Mouse (Mus musculus) bone marrow, adult 2 months (tissue): ENCODE measurements around the gene Pmvk. TPM values are rescaled to one million over a fixed set of nuclear protein-coding genes. Genes with fewer than 3 reads are reported as not detected.

Experiments
- H3K27ac ChIP-seq: fragments of 200-500 bp; 2 replicates; pipeline ENCODE4 v1.5.1; 2012; ENCODE audit warnings: low read depth, mild to moderate bottlenecking, control low read depth, inconsistent platforms, low read length; ENCODE audit not compliant: control insufficient read depth, poor library complexity, insufficient read depth
- H3K4me1 ChIP-seq: fragments of 200-500 bp; 2 replicates; pipeline ENCODE4 v1.6.1; 2011; ENCODE audit warnings: low read length; ENCODE audit not compliant: control insufficient read depth, insufficient read depth
- H3K4me3 ChIP-seq: fragments of 200-500 bp; replicated peaks from 2 replicates; pipeline ENCODE3; 2011; ENCODE audit warnings: mild to moderate bottlenecking, low read depth, low read length, control low read depth; ENCODE audit not compliant: control insufficient read depth
- CTCF ChIP-seq: fragments of 200-500 bp; IDR thresholded peaks from 2 replicates; pipeline ENCODE4 v1.5.1; 2011; ENCODE audit warnings: low read length, control low read depth; ENCODE audit not compliant: control insufficient read depth, insufficient read depth
- POLR2A ChIP-seq: fragments of 200-500 bp; IDR thresholded peaks from 2 replicates; pipeline ENCODE4 v1.6.1; 2011; ENCODE audit warnings: low read depth, mild to moderate bottlenecking, control low read depth, low read length, borderline replicate concordance; ENCODE audit not compliant: control insufficient read depth
- WGBS: fragments of 180-500 bp; shearing (Covaris S2); methylation state at CpG from one replicate; pipeline ENCODE4 v1.1.7; 2018; 5-methylcytosine and 5-hydroxymethylcytosine counted together
- polyA plus RNA-seq: library from polyadenylated mRNA; stranded (reverse); fragments of >200 nt; gene quantifications from 2 replicates; pipeline ENCODE4 v1.2.4, GENCODE M21; 2011; ENCODE audit warnings: low replicate concordance; ENCODE audit not compliant: missing spikeins, insufficient read depth, insufficient read length

Gene Pmvk
- polyA plus RNA-seq, 1 experiment: 33.4 TPM

DNA sequence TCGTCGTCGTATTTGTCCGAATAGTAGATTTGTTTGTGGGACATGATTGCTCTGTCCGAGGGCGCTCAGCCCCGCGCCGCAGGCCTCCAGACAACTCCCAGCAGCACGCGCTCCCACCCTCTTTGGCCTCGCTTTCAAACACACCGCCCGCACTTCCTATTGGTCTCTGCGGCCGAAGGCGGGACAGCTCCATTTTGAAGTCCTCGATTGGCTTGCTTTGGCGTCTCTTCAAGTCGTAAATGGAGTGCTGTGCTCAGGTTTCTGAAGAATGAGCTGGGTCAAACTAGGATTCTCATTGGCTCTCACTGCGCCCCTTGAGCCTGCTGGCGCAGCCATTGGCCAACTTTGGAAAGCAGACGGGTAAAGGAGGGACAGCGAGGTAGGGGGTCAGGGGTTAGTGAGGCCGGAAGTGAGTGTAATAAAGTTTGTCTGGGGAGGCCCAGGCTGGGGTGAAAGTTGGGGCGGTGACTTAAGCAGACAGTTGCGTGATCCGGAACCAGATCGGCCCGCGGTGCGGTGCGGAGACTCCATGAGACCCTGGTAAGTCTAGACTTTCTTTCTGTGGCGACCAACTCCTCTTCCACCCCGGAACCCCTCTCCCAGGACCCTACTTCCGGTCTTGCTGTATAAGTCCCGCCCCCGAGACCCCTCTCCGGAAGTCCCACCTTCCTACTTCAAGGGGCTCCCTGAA is 36.0 kb upstream of the Pmvk start, which contains the start of the genes Cks1b and Shc1:
Cks1b (minus strand) TSS at position 214 of the 691 bp plus-strand sequence.
Shc1 (plus strand) TSS at position 274 of the 691 bp plus-strand sequence.
- WGBS: under 1% methylated on average over 39 of the region's 39 CpGs
- peaks cover 5% of the 10 kb centered on the region; the same call in 1 of the 2 replicates for H3K4me1 ChIP-seq
- peak within 1 kb of the TSS; percentile 90 for H3K4me3 ChIP-seq
- peak within 1 kb of the TSS; percentile 88 for H3K27ac ChIP-seq
- TF ChIP-seq CTCF (no peak), POLR2A (peak; percentile 86)

- 0% methylated on average over 16 of the region's 16 CpGs for WGBS
- H3K27ac ChIP-seq: peak overlapping the region; percentile 88
- TF ChIP-seq CTCF (no peak), POLR2A (no peak)
- H3K4me3 ChIP-seq: peak overlapping the region; percentile 90
- peaks cover 5% of the 10 kb centered on the region; the same call in 1 of the 2 replicates for H3K4me1 ChIP-seq
Observed at GRCm38 (mm10) chr3:89418861-89419250, 35.5 kb upstream of the Pmvk start.

DNA sequence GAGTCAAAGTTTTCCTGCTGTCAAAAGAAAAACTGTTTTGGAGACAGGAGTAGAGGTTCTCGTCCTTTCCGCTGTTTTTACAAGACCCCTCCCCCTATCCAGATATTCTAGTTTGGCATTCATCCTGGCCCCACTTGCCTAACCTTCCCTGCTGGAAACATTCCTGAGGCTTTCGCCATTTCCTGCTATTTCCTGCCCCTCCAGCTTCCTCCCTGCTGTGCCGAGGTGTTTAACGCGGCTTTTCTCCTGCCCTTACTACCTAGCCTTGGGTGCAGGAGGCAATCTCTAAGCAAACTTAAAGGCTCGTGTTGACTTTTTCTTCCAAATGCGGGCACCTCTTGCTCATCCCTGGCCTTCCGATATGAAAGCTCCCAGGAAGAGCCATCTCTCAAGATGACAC is 34.8 kb upstream of the Pmvk start:
- Histone ChIP-seq H3K27ac (peak overlapping the region; percentile 88), H3K4me3 (peak overlapping the region; percentile 90), H3K4me1 (peaks cover 5% of the 10 kb centered on the region; the same call in 1 of the 2 replicates)
- 12% methylated on average over 9 of the region's 9 CpGs for WGBS
- no peak for TF ChIP-seq POLR2A
- TF ChIP-seq CTCF: no peak

DNA sequence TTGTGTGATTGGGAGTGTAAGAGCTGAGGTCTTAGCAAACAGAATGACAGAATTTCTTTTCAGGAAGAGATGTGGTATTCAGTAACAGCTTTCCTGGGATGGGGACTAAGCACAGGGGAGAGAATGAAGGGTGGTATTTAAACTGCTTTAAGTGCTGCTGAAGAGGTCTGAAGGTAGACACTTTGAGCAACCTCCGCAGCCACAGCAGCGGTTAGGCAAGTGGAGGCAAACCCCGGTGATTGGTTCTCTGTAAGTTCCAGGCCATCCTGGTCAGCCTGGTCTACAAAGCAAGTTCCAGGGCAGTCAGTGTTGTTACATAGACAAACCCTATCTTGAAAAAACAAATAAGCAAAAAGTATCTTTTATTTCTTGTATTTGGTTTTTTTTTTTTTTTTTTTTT is 34.4 kb upstream of the Pmvk start:
- H3K27ac ChIP-seq: peak overlapping the region; percentile 88
- peaks cover 5% of the 10 kb centered on the region; the same call in 1 of the 2 replicates for H3K4me1 ChIP-seq

GRCm38 (mm10) chr3:89420421-89420820 is 33.9 kb upstream of the Pmvk start:
- Histone ChIP-seq H3K4me3 (no peak overlapping the region), H3K27ac (0 out of 2 replicates have a peak overlapping the region, but pooled peaks have one; percentile 9), H3K4me1 (peaks cover 5% of the 10 kb centered on the region; the same call in 1 of the 2 replicates)
- WGBS: 24% methylated on average over 2 of the region's 2 CpGs
- TF ChIP-seq CTCF: no peak
- TF ChIP-seq POLR2A: no peak

More for the DNA sequence above, 34.4 kb upstream of the Pmvk start:
- peak overlapping the region; percentile 90 for H3K4me3 ChIP-seq
- TF ChIP-seq CTCF: no peak
- no peak for TF ChIP-seq POLR2A
- 35% methylated on average over 3 of the region's 3 CpGs for WGBS

DNA sequence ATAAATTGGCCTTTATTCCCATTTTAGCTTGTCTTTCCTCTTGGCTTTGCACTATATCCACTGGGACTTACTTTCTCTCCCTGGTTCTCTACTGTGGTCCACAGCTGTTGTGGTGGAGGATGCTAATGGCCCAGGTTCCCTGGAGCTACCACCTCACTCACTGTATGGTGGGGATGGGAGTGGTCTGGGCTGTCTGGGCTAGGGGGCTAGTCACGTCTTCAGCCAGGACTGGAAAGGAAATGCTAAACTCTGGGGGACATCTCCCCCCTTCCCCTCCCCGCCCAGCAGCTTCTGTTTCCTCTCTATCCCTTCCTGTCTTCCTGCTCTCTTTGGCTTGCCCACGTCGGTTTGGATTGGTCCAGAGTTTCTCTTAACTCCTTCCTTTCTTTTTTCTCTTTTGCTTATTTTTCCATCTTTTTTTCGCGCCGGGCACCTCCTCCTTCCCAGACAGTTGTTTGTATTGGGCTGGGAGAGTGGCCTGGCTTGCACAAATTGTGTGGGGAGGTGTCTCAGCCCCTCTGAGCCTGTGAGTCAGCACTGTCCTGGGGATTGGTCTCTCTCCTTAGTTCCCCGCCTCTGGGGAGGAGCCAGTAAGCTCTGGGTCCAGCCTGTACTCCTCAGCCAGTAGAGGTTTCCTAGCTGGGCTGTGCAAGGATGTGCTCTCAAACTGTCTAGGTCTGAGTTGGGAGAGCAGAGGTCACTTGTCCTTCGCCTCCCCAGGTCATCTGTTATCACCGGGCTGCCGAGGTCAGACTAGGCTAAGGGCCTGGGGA is 33.2 kb upstream of the Pmvk start:
- Histone ChIP-seq H3K4me1 (peaks cover 5% of the 10 kb centered on the region; the same call in 1 of the 2 replicates), H3K27ac (peak overlapping the region; percentile 28; the same call in 1 of the 2 replicates), H3K4me3 (peak overlapping the region; percentile 39)
- WGBS: 16% methylated on average over 11 of the region's 11 CpGs
- no peak for TF ChIP-seq POLR2A
- no peak for TF ChIP-seq CTCF

DNA sequence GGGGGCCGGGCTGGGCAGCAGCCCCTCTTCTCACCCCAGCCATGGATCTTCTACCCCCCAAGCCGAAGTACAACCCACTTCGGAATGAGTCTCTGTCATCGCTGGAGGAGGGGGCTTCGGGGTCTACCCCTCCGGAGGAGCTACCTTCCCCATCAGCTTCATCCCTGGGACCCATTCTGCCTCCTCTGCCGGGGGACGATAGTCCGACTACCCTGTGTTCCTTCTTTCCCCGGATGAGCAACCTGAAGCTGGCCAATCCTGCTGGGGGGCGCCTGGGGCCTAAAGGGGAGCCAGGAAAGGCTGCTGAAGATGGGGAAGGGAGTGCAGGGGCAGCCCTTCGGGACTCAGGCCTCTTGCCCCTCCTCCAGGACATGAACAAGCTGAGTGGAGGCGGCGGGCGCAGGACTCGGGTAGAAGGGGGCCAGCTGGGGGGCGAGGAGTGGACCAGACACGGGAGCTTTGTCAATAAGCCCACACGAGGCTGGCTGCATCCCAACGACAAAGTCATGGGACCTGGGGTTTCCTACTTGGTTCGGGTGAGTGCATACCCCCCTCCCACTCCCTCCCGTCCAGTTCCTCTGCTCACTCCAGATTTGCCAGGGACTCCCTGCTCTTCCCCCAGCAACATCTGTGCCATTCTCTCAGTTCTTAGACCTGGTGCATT is 32.4 kb upstream of the Pmvk start:
- Histone ChIP-seq H3K27ac (peak overlapping the region; percentile 28; the same call in 1 of the 2 replicates), H3K4me1 (peaks cover 5% of the 10 kb centered on the region; the same call in 1 of the 2 replicates), H3K4me3 (peak overlapping the region; percentile 34)
- WGBS: 34% methylated on average over 22 of the region's 22 CpGs
- TF ChIP-seq POLR2A (no peak), CTCF (no peak)
